Mouse (Mus musculus): ENCODE results near the gene Tmem186. TPM values are rescaled to one million over a fixed set of nuclear protein-coding genes. Genes with fewer than 3 reads are reported as not detected.

Tmem186 gene
- total RNA-seq (2021), result 10 to 100 TPM; 14.2 to 15.2 TPM

- intact Hi-C loops (cut with DNase I), result loop anchor here (2.0 to 5.0 kb wide), 2 partner anchors 39 to 125 kb away; partner anchors contain the start of gene Abat
These were observed at the start of gene Tmem186, which contains the start of gene Pmm2 for GRCm38 (mm10) chr16:8637217-8638051. Gene Tmem186 (minus strand): TSS chr16:8637712. Gene Pmm2 (plus strand): TSS chr16:8637674.

DNA sequence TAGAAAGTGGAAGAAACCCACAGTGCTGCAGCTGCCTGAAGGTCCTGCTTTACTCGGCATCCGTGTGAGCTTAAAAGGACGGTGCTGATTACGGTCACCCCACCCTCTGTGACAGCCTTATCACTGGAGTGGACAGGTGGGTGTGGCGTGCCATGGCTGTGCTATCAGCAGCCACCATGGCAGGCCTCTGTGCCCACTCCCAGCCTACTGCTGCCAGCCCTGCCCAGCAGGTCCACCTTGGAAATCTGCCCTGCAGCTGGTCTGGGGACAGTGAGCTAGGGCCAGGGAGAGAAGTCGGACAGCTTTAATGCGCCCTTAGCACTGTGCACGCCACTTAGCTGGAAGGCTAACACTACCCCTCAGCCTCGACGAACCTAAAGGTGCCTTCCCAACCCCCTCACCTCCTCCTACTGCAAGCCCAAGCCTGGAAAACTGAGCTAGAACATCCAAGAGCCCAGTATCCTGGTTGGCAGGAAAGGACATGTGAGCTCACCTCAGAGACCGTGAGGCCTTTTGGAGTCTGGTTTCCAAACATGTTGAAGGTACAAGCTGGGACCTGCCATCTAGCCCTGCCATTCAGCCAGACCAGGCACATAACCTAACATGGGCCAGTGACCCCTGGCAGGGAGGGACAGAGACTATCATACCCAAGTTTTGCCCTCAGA, 49.5 kb upstream of the Tmem186 start:
- DNase-seq, result peak; percentile 40 to 52
- intact Hi-C loops (cut with DNase I), result loop anchor here (1.0 kb wide), 2 partner anchors 82 to 182 kb away; no protein-coding TSS in a partner anchor

More at GRCm38 (mm10) chr16:8637217-8638051, at the start of gene Tmem186, which contains the start of gene Pmm2:
- peak; percentile 89 to 90 for DNase-seq

GRCm38 (mm10) chr16:8686121-8686870, 48.8 kb upstream of the Tmem186 start:
- DNase-seq, result peak; percentile 84 to 90
- intact Hi-C loops (cut with DNase I), result loop anchor here (1.0 kb wide), 2 partner anchors 83 to 183 kb away; no protein-coding TSS in a partner anchor

- intact Hi-C loops (cut with DNase I), result no loop called here
- no peak for DNase-seq
These were observed 47.6 kb upstream of the Tmem186 start for GRCm38 (mm10) chr16:8685087-8685486.

DNA sequence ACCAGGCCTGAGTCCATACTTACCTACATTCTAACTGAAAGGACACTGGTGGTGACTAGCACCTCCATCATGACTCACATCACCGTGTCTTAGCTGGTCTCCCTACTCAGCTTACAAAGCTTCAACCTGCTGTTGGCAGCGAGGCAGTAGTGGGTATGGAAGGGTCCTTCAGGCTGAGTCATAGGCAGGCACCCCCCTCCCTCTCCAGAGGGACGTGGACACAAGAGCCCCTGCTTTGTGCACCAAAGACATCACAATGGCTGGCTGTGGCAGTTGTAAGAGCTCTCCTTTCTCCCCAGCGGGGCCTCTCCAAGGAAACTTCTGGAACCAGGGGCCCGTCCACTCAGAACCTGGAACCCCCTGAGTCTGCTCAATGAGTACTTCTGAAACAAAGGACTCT, 43.0 kb upstream of the Tmem186 start, which contains the start of gene Gm5767:
Gene Gm5767 (plus strand): TSS at position 301 of the 400 bp plus-strand sequence.
- intact Hi-C loops (cut with DNase I), result no loop called here
- no peak for DNase-seq

DNA sequence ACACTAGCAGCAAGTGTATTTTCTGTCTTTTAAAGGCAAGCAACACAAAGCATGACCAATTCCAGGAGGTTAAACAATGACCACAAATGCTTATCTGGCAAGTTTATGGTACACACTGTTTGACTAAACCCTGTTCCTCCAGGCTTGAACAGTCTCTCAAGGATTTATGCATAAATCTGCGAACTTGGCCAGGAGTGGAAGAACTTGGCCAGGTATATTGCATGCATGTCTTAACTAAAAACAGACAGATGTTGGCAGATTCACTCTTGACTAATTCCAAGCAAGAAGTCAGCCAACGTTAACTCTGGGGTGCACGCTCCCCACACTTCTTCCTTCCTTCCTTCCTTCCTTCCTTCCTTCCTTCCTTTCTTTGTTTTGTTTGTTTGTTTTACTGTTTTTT, 42.3 kb upstream of the Tmem186 start:
- intact Hi-C loops (cut with DNase I), result no loop called here
- DNase-seq, result no peak

DNA sequence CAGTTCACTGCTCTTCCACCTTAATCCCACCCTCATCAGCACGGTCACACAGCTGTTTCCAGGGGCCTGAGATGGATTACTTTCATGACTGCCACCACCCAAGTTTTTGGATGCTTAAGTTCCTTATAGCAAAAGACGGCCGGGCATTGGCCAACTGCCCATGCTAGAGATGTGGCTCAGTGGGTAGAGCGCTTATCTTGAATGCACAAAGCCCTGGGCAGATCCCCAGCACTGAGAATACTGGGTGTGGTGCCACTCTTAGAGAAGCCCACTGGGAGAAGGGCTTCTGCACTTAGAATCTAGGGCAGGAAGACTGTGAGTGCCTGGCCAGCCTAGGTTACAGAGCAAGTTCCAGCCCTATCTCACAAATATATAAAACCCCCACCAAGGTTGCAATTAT, 41.2 kb upstream of the Tmem186 start:
- intact Hi-C loops (cut with DNase I), result no loop called here
- DNase-seq, result no peak

DNA sequence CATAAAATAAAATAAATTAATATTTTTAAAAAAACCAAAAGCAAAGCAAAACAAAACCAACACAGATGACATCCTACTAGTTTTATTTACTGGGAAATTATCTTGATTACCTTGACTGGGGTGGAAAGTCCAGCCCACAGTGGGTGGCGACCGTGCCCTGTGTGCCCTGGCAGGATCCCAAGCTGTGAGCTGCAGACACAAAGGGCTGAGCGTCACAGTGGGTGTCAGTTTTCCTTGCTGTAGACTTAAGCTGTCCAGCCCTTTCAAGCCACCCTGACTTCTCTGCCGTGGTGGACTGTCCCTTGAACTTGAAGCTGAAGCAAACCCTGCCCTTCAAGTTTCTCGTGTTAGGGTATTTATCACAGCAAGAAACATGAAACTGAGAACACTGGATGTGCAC, 40.5 kb upstream of the Tmem186 start:
- intact Hi-C loops (cut with DNase I), result no loop called here
- no peak for DNase-seq

- intact Hi-C loops (cut with DNase I), result loop anchor here (1.0 to 2.0 kb wide), 3 partner anchors 38 to 270 kb away; no protein-coding TSS in a partner anchor
- peak; percentile 58 to 78 for DNase-seq
These were observed 39.3 kb upstream of the Tmem186 start for GRCm38 (mm10) chr16:8676800-8677199.

- no peak for DNase-seq
- intact Hi-C loops (cut with DNase I), result loop anchor here (1.0 to 2.0 kb wide), 2 partner anchors 37 to 270 kb away; no protein-coding TSS in a partner anchor
These were observed 38.7 kb upstream of the Tmem186 start for GRCm38 (mm10) chr16:8676228-8676627.

- DNase-seq, result no peak
These were observed 38.0 kb upstream of the Tmem186 start for GRCm38 (mm10) chr16:8675559-8675958.

DNA sequence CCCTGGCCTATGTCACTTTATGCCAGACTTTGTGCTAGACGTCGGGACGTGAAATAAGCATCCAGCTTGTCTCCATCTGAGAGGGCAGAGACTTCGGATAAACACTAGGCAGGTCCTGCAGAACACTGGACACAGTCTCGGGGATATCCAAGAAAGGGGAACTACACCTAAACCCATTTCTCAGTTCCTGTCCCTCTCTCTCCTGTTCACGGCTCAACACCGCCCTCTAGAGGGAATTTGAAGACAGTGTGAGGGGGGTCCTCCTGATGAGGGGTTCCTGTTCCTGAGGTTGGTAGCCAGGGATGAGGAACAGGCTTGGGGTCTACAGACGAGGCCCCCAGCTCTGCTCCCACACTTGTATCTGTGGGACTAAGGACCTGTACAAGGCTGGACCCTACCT, 36.7 kb upstream of the Tmem186 start:
- peak; percentile 54 to 67 for DNase-seq

More at GRCm38 (mm10) chr16:8675559-8675958, 38.0 kb upstream of the Tmem186 start:
- intact Hi-C loops (cut with DNase I), result no loop called here

DNA sequence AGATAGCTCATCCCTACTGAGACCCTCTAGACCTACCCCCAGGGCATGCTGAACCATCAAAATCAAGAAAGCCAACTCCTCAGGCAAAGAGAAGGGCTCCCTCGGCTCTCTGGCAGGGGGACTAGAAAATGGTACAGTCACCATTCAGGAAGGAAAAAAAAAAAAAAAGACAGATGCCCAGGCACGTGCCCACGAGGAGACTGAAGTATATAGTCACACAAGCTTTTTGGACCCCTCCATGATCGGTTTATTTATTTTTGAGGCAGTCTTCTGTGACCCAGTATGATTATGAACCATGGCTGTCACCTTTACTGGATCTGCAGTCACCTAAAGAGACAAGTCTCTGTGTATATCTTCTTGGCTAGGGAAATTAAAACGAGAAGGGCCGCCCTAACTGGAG, 35.8 kb upstream of the Tmem186 start:
- intact Hi-C loops (cut with DNase I), result loop anchor here (2.0 to 5.0 kb wide), 2 partner anchors 29 to 161 kb away; partner anchors contain the start of gene Abat
- DNase-seq, result no peak

More for the DNA sequence above, 36.7 kb upstream of the Tmem186 start:
- intact Hi-C loops (cut with DNase I), result loop anchor here (1.0 to 5.0 kb wide), 2 partner anchors 162 to 262 kb away; partner anchors contain the start of gene Abat

DNA sequence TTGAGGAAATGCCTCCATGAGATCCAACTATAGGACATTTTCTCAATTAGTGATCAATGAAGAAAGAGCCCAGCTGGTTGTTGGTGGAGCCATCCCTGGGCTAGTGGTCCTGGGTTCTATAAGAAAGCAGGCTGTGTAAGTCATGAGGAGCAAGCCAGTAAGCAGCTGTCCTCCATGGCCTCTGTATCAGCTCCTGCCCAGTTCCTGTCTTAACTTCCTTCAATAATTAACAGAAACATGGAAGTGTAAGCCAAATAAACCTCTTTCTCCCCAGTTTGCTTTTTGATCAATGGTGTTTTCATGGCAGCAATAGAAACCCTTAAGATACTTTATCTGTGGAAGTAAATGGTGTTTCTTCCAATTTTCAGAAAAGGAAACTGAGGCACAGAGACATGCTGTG, 35.3 kb upstream of the Tmem186 start:
- intact Hi-C loops (cut with DNase I), result loop anchor here (2.0 to 5.0 kb wide), 2 partner anchors 28 to 161 kb away; partner anchors contain the start of gene Abat
- DNase-seq, result no peak

DNA sequence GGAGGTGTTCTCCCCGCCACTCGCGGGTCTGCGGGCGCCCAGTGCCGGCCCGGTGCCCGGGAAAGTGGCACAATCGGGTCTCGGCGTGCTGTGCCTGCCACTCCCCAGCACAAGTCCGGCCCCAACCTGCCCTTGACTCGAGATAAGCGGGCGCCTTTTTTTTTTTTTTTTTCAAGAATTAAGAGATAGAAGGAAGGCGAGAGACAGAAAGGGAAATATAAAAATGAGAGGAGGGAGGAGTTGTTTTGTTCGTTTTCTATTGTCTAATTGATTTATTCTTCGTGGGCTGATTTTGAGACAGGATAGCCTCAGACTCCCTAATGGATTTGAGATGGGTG, 34.8 kb upstream of the Tmem186 start:
- intact Hi-C loops (cut with DNase I), result loop anchor here (2.0 to 5.0 kb wide), 2 partner anchors 28 to 160 kb away; partner anchors contain the start of gene Abat
- DNase-seq, result no peak

DNA sequence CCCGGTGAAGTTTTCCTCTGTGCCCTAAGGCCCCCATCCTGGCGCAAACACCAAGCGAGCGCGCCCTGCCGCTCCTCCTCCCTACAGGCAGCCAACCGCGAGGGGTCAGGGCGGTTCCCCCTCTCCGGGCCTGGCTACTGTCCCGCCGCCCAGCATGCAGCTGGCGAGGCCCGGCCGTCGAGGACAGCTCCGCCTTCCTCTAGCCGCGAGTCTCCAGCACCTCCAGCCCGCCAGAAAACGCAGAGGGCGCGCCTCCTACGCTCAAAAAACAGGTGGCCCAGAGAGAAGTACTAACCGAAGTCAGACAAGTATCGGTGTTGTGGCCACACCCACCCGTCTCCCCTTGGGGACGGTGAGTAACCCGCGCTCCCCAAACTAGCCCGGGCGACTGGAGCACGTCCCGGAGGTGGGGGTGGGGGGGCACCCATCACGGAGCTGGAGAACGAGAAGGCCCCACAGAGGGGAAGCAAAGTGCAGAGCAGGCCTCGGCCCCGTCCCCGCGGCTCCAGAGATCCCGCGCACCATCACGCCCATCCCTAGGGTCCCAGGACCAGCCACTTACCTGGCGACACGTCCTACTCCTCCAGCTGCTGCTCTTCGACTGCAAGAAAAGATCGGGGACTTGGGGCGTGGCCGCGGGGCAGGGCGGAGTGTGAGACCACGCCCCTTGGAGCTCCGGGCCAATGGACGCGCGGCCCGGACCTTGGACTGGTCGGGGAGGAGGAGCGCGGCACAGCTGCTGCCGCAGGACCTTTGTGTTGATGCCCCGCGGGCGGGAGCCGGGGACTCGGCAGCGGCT, 34.2 kb upstream of the Tmem186 start, which contains the start of gene Carhsp1:
Gene Carhsp1 (minus strand): TSS at position 605 of the 799 bp plus-strand sequence.
- intact Hi-C loops (cut with DNase I), result loop anchor here (2.0 to 5.0 kb wide), 2 partner anchors 27 to 159 kb away; partner anchors contain the start of gene Abat
- DNase-seq, result peak; percentile 94 to 96

- DNase-seq, result peak in 1 of 2 experiments; percentile 28
- intact Hi-C loops (cut with DNase I), result loop anchor here (5.0 kb wide), 1 partner anchor 158 kb away; the partner anchor contains the start of gene Abat
These were observed 32.8 kb upstream of the Tmem186 start for GRCm38 (mm10) chr16:8670041-8671035.

DNA sequence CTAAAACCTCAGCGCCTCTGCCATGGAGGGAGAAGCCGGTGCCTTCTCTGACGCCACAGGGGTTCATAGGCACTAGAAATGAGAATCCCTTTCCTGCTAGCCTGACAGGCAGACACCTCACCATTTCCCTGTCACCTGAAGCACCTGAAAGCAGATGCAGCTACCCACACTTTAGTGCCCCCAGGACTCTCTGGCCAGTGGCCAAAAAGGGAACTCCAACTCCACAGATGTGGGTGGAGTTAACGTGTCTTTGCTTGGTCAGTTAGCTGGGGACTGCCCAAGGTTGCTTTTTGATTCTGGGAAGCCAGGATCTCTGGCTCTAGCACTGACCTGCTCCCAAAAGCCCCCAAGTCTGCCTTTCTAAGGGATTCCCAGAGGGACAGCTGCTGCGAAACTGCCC, 31.9 kb upstream of the Tmem186 start:
- intact Hi-C loops (cut with DNase I), result no loop called here
- no peak for DNase-seq

Data from heart, postnatal 10 days (tissue).